Mouse (Mus musculus) midbrain, embryonic 16.5 days (tissue): ENCODE measurements around the gene Nptx1. TPM values are rescaled to one million over a fixed set of nuclear protein-coding genes. Genes with fewer than 3 reads are reported as not detected.
A peak's percentile ranks its signal among the peaks of the same experiment; 100 is the strongest.

Experiments
- ATAC-seq: fragments of 200-750 bp; cut with Nextera tagmentation; 2 replicates; pipeline ENCODE4 v1.8.0; 2017; ENCODE audit warnings: moderate TSS enrichment
- H3K27ac ChIP-seq: fragments of 300-500 bp; sonication (generic); 2 replicates; pipeline ENCODE4 v1.5.1; 2014; ENCODE audit warnings: mild to moderate bottlenecking, low read length, mixed read lengths
- H3K27me3 ChIP-seq: fragments of 300-500 bp; sonication (generic); 2 replicates; pipeline ENCODE4 v1.6.1; 2014; ENCODE audit warnings: low read depth, low read length, mixed read lengths; ENCODE audit not compliant: control insufficient read depth, insufficient read depth
- H3K36me3 ChIP-seq: fragments of 300-500 bp; sonication (generic); 2 replicates; pipeline ENCODE4 v1.6.1; 2014; ENCODE audit warnings: mild to moderate bottlenecking, low read length, moderate library complexity, mixed read lengths; ENCODE audit not compliant: control insufficient read depth, insufficient read depth
- H3K4me1 ChIP-seq: fragments of 300-500 bp; sonication (generic); 2 replicates; pipeline ENCODE4 v1.6.1; 2014; ENCODE audit warnings: mild to moderate bottlenecking, low read length, mixed read lengths; ENCODE audit not compliant: control insufficient read depth, insufficient read depth
- H3K4me2 ChIP-seq: fragments of 300-500 bp; sonication (generic); 2 replicates; pipeline ENCODE4 v1.6.1; 2014; ENCODE audit warnings: mild to moderate bottlenecking, low read length, mixed read lengths
- H3K4me3 ChIP-seq: fragments of 300-500 bp; sonication (generic); 2 replicates; pipeline ENCODE4 v1.5.1; 2014; ENCODE audit warnings: low read depth, mild to moderate bottlenecking, low read length, moderate library complexity, mixed read lengths
- H3K9ac ChIP-seq: fragments of 300-500 bp; sonication (generic); 2 replicates; pipeline ENCODE4 v1.6.1; 2014; ENCODE audit warnings: low read depth, low read length, mixed read lengths
- H3K9me3 ChIP-seq: fragments of 300-500 bp; sonication (generic); replicated peaks from 2 replicates; pipeline ENCODE4 v1.6.1; 2014; ENCODE audit warnings: mild to moderate bottlenecking, low read length, mixed read lengths; ENCODE audit not compliant: control insufficient read depth, poor library complexity, severe bottlenecking
- WGBS: fragments of 180-500 bp; shearing (Covaris S2); extraction: QIAGEN DNeasy Blood & Tissue Kit; methylation state at CpG from one replicate; pipeline ENCODE4 v1.1.7; 2014; 5-methylcytosine and 5-hydroxymethylcytosine counted together
- polyA plus RNA-seq: library from polyadenylated mRNA; unstranded; fragments of >200 nt; fragmentation: Nextera tagmentation; extraction: Ambion mirVana; gene quantifications from 2 replicates; pipeline ENCODE4 v1.2.1, GENCODE M21; 2015

Gene Nptx1
- polyA plus RNA-seq, 1 experiment from 2014 or later: 12.6 TPM

DNA sequence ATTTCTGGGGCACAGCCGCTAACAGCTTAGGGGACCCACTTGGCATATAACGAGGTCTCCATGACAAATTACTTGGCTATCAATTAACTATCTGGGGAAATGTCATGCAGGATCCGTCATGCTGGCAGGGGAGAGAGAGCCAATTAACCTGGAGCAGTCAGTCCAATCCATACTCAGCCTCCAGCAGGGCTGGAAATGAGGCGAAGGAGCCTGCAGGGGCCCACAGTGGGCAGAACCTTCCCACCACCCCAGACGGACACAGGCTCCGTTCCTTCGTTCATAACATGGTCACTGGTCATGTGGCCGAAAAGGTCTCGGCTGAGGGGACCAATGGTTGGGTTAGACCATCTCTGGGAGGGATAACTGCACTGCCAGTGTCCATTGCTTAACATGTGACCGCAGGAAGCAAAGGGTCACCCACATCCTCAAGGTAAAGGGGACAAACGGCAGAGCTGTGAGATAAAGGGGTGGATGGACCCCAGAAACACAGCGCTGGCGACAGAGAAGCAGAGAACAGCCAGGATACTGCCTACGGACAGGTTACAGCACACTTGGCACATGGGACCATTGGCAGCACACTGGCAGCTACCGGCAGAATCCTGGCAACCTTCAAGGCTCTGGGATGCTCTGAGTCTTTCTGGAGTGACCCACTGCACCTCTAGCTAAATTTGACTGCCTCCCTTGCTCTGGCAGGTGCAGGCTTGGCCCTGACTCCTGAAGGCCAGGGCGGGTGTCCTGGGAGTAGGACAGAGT is 33.3 kb downstream of the Nptx1 start:
- H3K9me3 ChIP-seq: no peaks in the 10 kb centered on the region
- 29% methylated on average over 16 of the region's 16 CpGs for WGBS
- H3K27ac ChIP-seq: peak overlapping the region; percentile 73
- H3K4me3 ChIP-seq: no peak overlapping the region
- H3K9ac ChIP-seq: peak overlapping the region; percentile 42; the same call in 1 of the 2 replicates
- peak overlapping the region; percentile 39 for H3K4me2 ChIP-seq
- H3K27me3 ChIP-seq: no peaks in the 10 kb centered on the region
- ATAC-seq: no peak
- peaks cover 24% of the 10 kb centered on the region for H3K4me1 ChIP-seq
- no peaks in the 10 kb centered on the region for H3K36me3 ChIP-seq

GRCm38 (mm10) chr11:119513038-119513659 is 34.4 kb downstream of the Nptx1 start:
- no peak overlapping the region for H3K4me3 ChIP-seq
- no peaks in the 10 kb centered on the region for H3K36me3 ChIP-seq
- no peaks in the 10 kb centered on the region for H3K27me3 ChIP-seq
- H3K9me3 ChIP-seq: no peaks in the 10 kb centered on the region
- H3K27ac ChIP-seq: peak overlapping the region; percentile 42; the same call in 1 of the 2 replicates
- H3K4me2 ChIP-seq: no peak overlapping the region
- 50% methylated on average over 9 of the region's 9 CpGs for WGBS
- peaks cover 24% of the 10 kb centered on the region for H3K4me1 ChIP-seq
- no peak overlapping the region for H3K9ac ChIP-seq
- ATAC-seq: no peak

- Histone ChIP-seq H3K36me3 (peaks cover 16% of the 10 kb centered on the region; the same call in 1 of the 2 replicates), H3K27ac (peak overlapping the region; percentile 51)
- 40% methylated on average over 5 of the region's 5 CpGs for WGBS
These were observed 38.3 kb downstream of the Nptx1 start for GRCm38 (mm10) chr11:119509165-119509776.

GRCm38 (mm10) chr11:119507772-119508171 is 39.8 kb downstream of the Nptx1 start:
- no peaks in the 10 kb centered on the region for H3K27me3 ChIP-seq
- WGBS: 91% methylated on average over 8 of the region's 8 CpGs
- ATAC-seq: no peak
- no peak overlapping the region for H3K4me2 ChIP-seq
- H3K27ac ChIP-seq: no peak overlapping the region
- 0 out of 2 replicates have a peak, but pooled peaks cover 2% of the 10 kb centered on the region for H3K4me1 ChIP-seq
- no peak overlapping the region for H3K4me3 ChIP-seq
- H3K9me3 ChIP-seq: no peaks in the 10 kb centered on the region
- no peak overlapping the region for H3K9ac ChIP-seq
- peaks cover 16% of the 10 kb centered on the region; the same call in 1 of the 2 replicates for H3K36me3 ChIP-seq

More at GRCm38 (mm10) chr11:119509165-119509776, 38.3 kb downstream of the Nptx1 start:
- no peak for ATAC-seq
- Histone ChIP-seq H3K4me1 (peaks cover 9% of the 10 kb centered on the region), H3K4me2 (no peak overlapping the region), H3K9ac (no peak overlapping the region), H3K4me3 (no peak overlapping the region), H3K27me3 (no peaks in the 10 kb centered on the region), H3K9me3 (no peaks in the 10 kb centered on the region)

- Histone ChIP-seq H3K27me3 (no peaks in the 10 kb centered on the region), H3K9me3 (no peaks in the 10 kb centered on the region), H3K9ac (no peak overlapping the region), H3K27ac (no peak overlapping the region), H3K4me2 (no peak overlapping the region), H3K4me1 (no peaks in the 10 kb centered on the region), H3K36me3 (peaks cover 22% of the 10 kb centered on the region; the same call in 1 of the 2 replicates), H3K4me3 (no peak overlapping the region)
- ATAC-seq: no peak
- 94% methylated on average over 4 of the region's 4 CpGs for WGBS
These were observed 41.2 kb downstream of the Nptx1 start for GRCm38 (mm10) chr11:119506386-119506785.

DNA sequence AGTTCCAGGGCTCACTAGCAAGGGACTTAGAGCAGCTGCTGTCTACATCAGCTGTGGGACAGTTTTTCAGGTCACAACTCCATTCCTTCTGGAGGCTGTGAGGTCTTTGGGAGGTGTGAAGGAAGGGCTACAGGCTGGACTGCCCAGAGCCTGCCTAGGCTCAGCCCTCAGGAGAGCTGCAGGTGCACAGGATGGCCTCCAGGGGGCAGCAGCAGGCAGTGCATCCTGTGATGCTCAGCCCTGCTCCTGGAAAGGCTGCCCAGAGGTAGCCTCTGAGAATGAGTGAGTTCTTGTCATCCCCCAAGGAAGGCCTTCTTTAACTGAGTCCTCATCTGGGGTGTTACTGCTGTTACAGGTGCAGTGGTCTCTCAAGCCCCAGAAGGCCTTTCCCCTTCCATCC is 43.9 kb downstream of the Nptx1 start:
- Histone ChIP-seq H3K36me3 (peaks cover 22% of the 10 kb centered on the region; the same call in 1 of the 2 replicates), H3K4me1 (no peaks in the 10 kb centered on the region), H3K4me2 (no peak overlapping the region), H3K4me3 (no peak overlapping the region), H3K9me3 (no peaks in the 10 kb centered on the region), H3K27ac (no peak overlapping the region), H3K9ac (peak overlapping the region; percentile 8; the same call in 1 of the 2 replicates), H3K27me3 (no peaks in the 10 kb centered on the region)
- ATAC-seq: peak; percentile 76

- H3K9ac ChIP-seq: no peak overlapping the region
- no peak overlapping the region for H3K27ac ChIP-seq
- no peaks in the 10 kb centered on the region for H3K9me3 ChIP-seq
- H3K4me2 ChIP-seq: no peak overlapping the region
- H3K4me1 ChIP-seq: no peaks in the 10 kb centered on the region
- no peaks in the 10 kb centered on the region for H3K27me3 ChIP-seq
- no peak for ATAC-seq
- peaks cover 7% of the 10 kb centered on the region; the same call in 1 of the 2 replicates for H3K36me3 ChIP-seq
- 96% methylated on average over 2 of the region's 2 CpGs for WGBS
- H3K4me3 ChIP-seq: no peak overlapping the region
These were observed 47.5 kb downstream of the Nptx1 start for GRCm38 (mm10) chr11:119500011-119500410.

- Histone ChIP-seq H3K4me2 (no peak overlapping the region), H3K27me3 (no peaks in the 10 kb centered on the region), H3K9ac (no peak overlapping the region), H3K9me3 (no peaks in the 10 kb centered on the region), H3K4me1 (no peaks in the 10 kb centered on the region), H3K36me3 (peaks cover 6% of the 10 kb centered on the region; the same call in 1 of the 2 replicates), H3K4me3 (no peak overlapping the region), H3K27ac (no peak overlapping the region)
- WGBS: 94% methylated on average over 4 of the region's 4 CpGs
- ATAC-seq: no peak
These were observed 48.3 kb downstream of the Nptx1 start for GRCm38 (mm10) chr11:119499297-119499696.

DNA sequence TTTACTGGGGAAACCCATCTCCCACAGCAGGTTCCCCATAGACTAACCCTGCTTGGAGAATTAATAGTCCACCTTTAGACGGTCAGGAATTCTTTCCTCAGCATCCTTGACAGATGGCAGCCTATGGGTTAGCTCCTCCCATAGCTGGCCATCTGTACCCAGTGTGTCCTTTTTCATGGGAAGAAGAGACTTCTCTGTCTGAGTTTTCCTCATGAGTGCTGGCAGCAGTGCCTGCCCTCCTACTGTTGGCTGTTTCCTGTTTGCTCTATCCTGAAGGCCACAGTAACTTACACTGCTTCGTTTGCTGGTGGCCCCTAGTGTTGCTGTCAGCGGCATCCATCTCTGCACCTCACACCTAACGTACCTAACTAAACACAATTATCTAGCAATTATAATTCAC is 50.1 kb downstream of the Nptx1 start:
- Histone ChIP-seq H3K9me3 (no peaks in the 10 kb centered on the region), H3K36me3 (peaks cover 5% of the 10 kb centered on the region; the same call in 1 of the 2 replicates), H3K9ac (no peak overlapping the region), H3K4me2 (no peak overlapping the region), H3K4me1 (peaks cover 6% of the 10 kb centered on the region), H3K27me3 (no peaks in the 10 kb centered on the region), H3K4me3 (no peak overlapping the region), H3K27ac (no peak overlapping the region)
- 71% methylated on average over 4 of the region's 4 CpGs for WGBS
- no peak for ATAC-seq
